Mouse (Mus musculus): ENCODE results near the gene Bcr. TPM values are rescaled to one million over a fixed set of nuclear protein-coding genes. Genes with fewer than 3 reads are reported as not detected.

Bcr gene
- polyA plus RNA-seq, 1 experiment from 2014 or later = 14.0 TPM

- Histone ChIP-seq H3K4me1 (no peaks in the 10 kb centered on the region), H3K27ac (peak overlapping the region; percentile 52), H3K36me3 (peaks cover 86% of the 10 kb centered on the region), H3K9ac (0 out of 2 replicates have a peak overlapping the region, but pooled peaks have one; percentile 33), H3K9me3 (replicated peaks) (no peaks in the 10 kb centered on the region), H3K4me3 (no peak overlapping the region), H3K27me3 (no peaks in the 10 kb centered on the region), H3K4me2 (replicated peaks) (no peak overlapping the region)
- no peak for ATAC-seq (ENCODE audit: low FRiP score)
- 80% methylated on average over 8 of the region's 8 CpGs for WGBS
These were observed 112.7 kb downstream of the Bcr start for GRCm38 (mm10) chr10:75173056-75173455.

GRCm38 (mm10) chr10:75173712-75174111 is 113.3 kb downstream of the Bcr start:
- no peaks in the 10 kb centered on the region for H3K9me3 ChIP-seq (replicated peaks)
- peaks cover 86% of the 10 kb centered on the region for H3K36me3 ChIP-seq
- H3K4me3 ChIP-seq = no peak overlapping the region
- H3K9ac ChIP-seq = no peak overlapping the region
- H3K4me1 ChIP-seq = no peaks in the 10 kb centered on the region
- H3K27me3 ChIP-seq = no peaks in the 10 kb centered on the region
- no peak overlapping the region for H3K4me2 ChIP-seq (replicated peaks)
- no peak overlapping the region for H3K27ac ChIP-seq
- WGBS = 73% methylated on average over 12 of the region's 12 CpGs
- ATAC-seq (ENCODE audit: low FRiP score) = no peak

- 79% methylated on average over 8 of the region's 8 CpGs for WGBS
- H3K27ac ChIP-seq = no peak overlapping the region
- peaks cover 91% of the 10 kb centered on the region for H3K36me3 ChIP-seq
These were observed 116.1 kb downstream of the Bcr start for GRCm38 (mm10) chr10:75176494-75176893.

GRCm38 (mm10) chr10:75178911-75179310 is 118.5 kb downstream of the Bcr start:
- no peaks in the 10 kb centered on the region for H3K9me3 ChIP-seq (replicated peaks)
- no peak overlapping the region for H3K4me2 ChIP-seq (replicated peaks)
- WGBS = 91% methylated on average over 5 of the region's 5 CpGs
- no peak overlapping the region for H3K27ac ChIP-seq
- H3K27me3 ChIP-seq = no peaks in the 10 kb centered on the region
- no peak for ATAC-seq (ENCODE audit: low FRiP score)
- H3K4me1 ChIP-seq = no peaks in the 10 kb centered on the region
- H3K9ac ChIP-seq = no peak overlapping the region
- no peak overlapping the region for H3K4me3 ChIP-seq
- peaks cover 93% of the 10 kb centered on the region for H3K36me3 ChIP-seq

More at GRCm38 (mm10) chr10:75176494-75176893, 116.1 kb downstream of the Bcr start:
- ATAC-seq (ENCODE audit: low FRiP score) = no peak
- H3K9me3 ChIP-seq (replicated peaks) = no peaks in the 10 kb centered on the region
- H3K4me2 ChIP-seq (replicated peaks) = no peak overlapping the region
- H3K9ac ChIP-seq = no peak overlapping the region
- H3K27me3 ChIP-seq = no peaks in the 10 kb centered on the region
- H3K4me3 ChIP-seq = no peak overlapping the region
- no peaks in the 10 kb centered on the region for H3K4me1 ChIP-seq

GRCm38 (mm10) chr10:75182151-75182774 is 121.9 kb downstream of the Bcr start:
- Histone ChIP-seq H3K27ac (no peak overlapping the region), H3K9ac (no peak overlapping the region), H3K36me3 (peaks cover 79% of the 10 kb centered on the region), H3K4me2 (replicated peaks) (no peak overlapping the region), H3K27me3 (no peaks in the 10 kb centered on the region), H3K9me3 (replicated peaks) (no peaks in the 10 kb centered on the region), H3K4me1 (no peaks in the 10 kb centered on the region), H3K4me3 (no peak overlapping the region)
- peak; percentile 53 for ATAC-seq (ENCODE audit: low FRiP score)
- WGBS = 46% methylated on average over 14 of the region's 14 CpGs

GRCm38 (mm10) chr10:75184826-75185225 is 124.4 kb downstream of the Bcr start:
- no peak overlapping the region for H3K27ac ChIP-seq
- H3K4me2 ChIP-seq (replicated peaks) = no peak overlapping the region
- no peak overlapping the region for H3K9ac ChIP-seq
- no peaks in the 10 kb centered on the region for H3K27me3 ChIP-seq
- no peaks in the 10 kb centered on the region for H3K4me1 ChIP-seq
- 86% methylated on average over 9 of the region's 9 CpGs for WGBS
- ATAC-seq (ENCODE audit: low FRiP score) = no peak
- no peak overlapping the region for H3K4me3 ChIP-seq
- peaks cover 53% of the 10 kb centered on the region for H3K36me3 ChIP-seq
- H3K9me3 ChIP-seq (replicated peaks) = no peaks in the 10 kb centered on the region

GRCm38 (mm10) chr10:75186551-75186950 is 126.2 kb downstream of the Bcr start:
- no peak for ATAC-seq (ENCODE audit: low FRiP score)
- peaks cover 36% of the 10 kb centered on the region for H3K36me3 ChIP-seq
- no peaks in the 10 kb centered on the region for H3K9me3 ChIP-seq (replicated peaks)
- WGBS = 60% methylated on average over 6 of the region's 6 CpGs
- H3K4me3 ChIP-seq = no peak overlapping the region
- H3K27me3 ChIP-seq = no peaks in the 10 kb centered on the region
- no peak overlapping the region for H3K9ac ChIP-seq
- no peaks in the 10 kb centered on the region for H3K4me1 ChIP-seq
- no peak overlapping the region for H3K4me2 ChIP-seq (replicated peaks)
- no peak overlapping the region for H3K27ac ChIP-seq

GRCm38 (mm10) chr10:75187366-75188056 is 127.1 kb downstream of the Bcr start:
- 78% methylated on average over 8 of the region's 8 CpGs for WGBS
- Histone ChIP-seq H3K27me3 (no peaks in the 10 kb centered on the region), H3K4me3 (no peak overlapping the region), H3K9me3 (replicated peaks) (no peaks in the 10 kb centered on the region), H3K27ac (no peak overlapping the region), H3K4me1 (no peaks in the 10 kb centered on the region), H3K4me2 (replicated peaks) (no peak overlapping the region), H3K9ac (no peak overlapping the region), H3K36me3 (peaks cover 29% of the 10 kb centered on the region)
- ATAC-seq (ENCODE audit: low FRiP score) = no peak

GRCm38 (mm10) chr10:75191647-75192046 is 131.3 kb downstream of the Bcr start:
- Histone ChIP-seq H3K9me3 (replicated peaks) (0 out of 2 replicates have a peak, but pooled peaks cover 2% of the 10 kb centered on the region), H3K36me3 (no peaks in the 10 kb centered on the region), H3K4me3 (no peak overlapping the region), H3K27me3 (no peaks in the 10 kb centered on the region), H3K9ac (no peak overlapping the region), H3K4me1 (no peaks in the 10 kb centered on the region), H3K4me2 (replicated peaks) (no peak overlapping the region), H3K27ac (no peak overlapping the region)
- no peak for ATAC-seq (ENCODE audit: low FRiP score)
- WGBS = 48% methylated on average over 7 of the region's 7 CpGs

- Histone ChIP-seq H3K36me3 (no peaks in the 10 kb centered on the region), H3K9me3 (replicated peaks) (0 out of 2 replicates have a peak, but pooled peaks cover 2% of the 10 kb centered on the region), H3K27ac (no peak overlapping the region), H3K27me3 (no peaks in the 10 kb centered on the region), H3K9ac (no peak overlapping the region), H3K4me2 (replicated peaks) (no peak overlapping the region), H3K4me3 (no peak overlapping the region), H3K4me1 (no peaks in the 10 kb centered on the region)
- no peak for ATAC-seq (ENCODE audit: low FRiP score)
- WGBS = 93% methylated on average over 1 of the region's 1 CpGs
These were observed 137.4 kb downstream of the Bcr start for GRCm38 (mm10) chr10:75197817-75198216.

- no peak overlapping the region for H3K27ac ChIP-seq
- H3K4me1 ChIP-seq = no peaks in the 10 kb centered on the region
- no peak for ATAC-seq (ENCODE audit: low FRiP score)
- no peaks in the 10 kb centered on the region for H3K27me3 ChIP-seq
- H3K9ac ChIP-seq = no peak overlapping the region
- H3K36me3 ChIP-seq = no peaks in the 10 kb centered on the region
- no peak overlapping the region for H3K4me3 ChIP-seq
- H3K9me3 ChIP-seq (replicated peaks) = no peaks in the 10 kb centered on the region
- WGBS = 96% methylated on average over 1 of the region's 1 CpGs
- H3K4me2 ChIP-seq (replicated peaks) = no peak overlapping the region
These were observed 140.3 kb downstream of the Bcr start for GRCm38 (mm10) chr10:75200733-75201132.

- Histone ChIP-seq H3K4me1 (no peaks in the 10 kb centered on the region), H3K27me3 (no peaks in the 10 kb centered on the region), H3K27ac (no peak overlapping the region), H3K9me3 (replicated peaks) (no peaks in the 10 kb centered on the region), H3K4me2 (replicated peaks) (no peak overlapping the region), H3K36me3 (no peaks in the 10 kb centered on the region), H3K4me3 (no peak overlapping the region), H3K9ac (no peak overlapping the region)
- ATAC-seq (ENCODE audit: low FRiP score) = no peak
- 89% methylated on average over 4 of the region's 4 CpGs for WGBS
These were observed 145.8 kb downstream of the Bcr start for GRCm38 (mm10) chr10:75206192-75206591.

- Histone ChIP-seq H3K9me3 (replicated peaks) (no peaks in the 10 kb centered on the region), H3K9ac (no peak overlapping the region), H3K36me3 (no peaks in the 10 kb centered on the region), H3K4me1 (peaks cover 11% of the 10 kb centered on the region), H3K4me2 (replicated peaks) (no peak overlapping the region), H3K4me3 (no peak overlapping the region), H3K27me3 (no peaks in the 10 kb centered on the region), H3K27ac (no peak overlapping the region)
- 91% methylated on average over 3 of the region's 3 CpGs for WGBS
- no peak for ATAC-seq (ENCODE audit: low FRiP score)
These were observed 150.4 kb downstream of the Bcr start for GRCm38 (mm10) chr10:75210841-75211240.
